Mouse (Mus musculus) c-Kit-positive CD71-negative TER-119-negative erythroid progenitor cells, embryonic 14.5 days (primary cell): ENCODE data around the gene Spty2d1.

Experiments used
- DNase-seq: peaks from one replicate; pipeline ENCODE4 v3.0.0-alpha.2; 2013; ENCODE audit warnings: low read depth

Gene Spty2d1

DNA sequence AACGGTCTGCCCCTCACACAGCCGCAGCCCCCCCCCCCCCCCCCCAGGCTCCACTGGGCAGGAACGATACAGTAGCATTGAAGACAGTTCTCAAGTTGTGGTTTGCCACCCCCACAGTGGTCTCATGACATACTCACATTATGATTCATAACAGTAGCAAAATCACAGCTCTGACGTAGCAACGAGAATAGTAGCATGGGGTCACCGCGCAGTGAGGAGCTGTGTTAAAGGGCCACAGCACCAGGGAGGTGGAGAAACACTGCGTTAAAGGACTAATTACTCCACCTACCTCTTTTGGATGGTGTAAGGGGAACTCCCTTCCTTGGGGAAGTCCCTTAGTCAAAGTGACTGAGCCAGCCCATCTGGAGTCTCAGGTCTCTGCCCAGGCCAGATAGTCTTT lies 14.3 kb upstream of the Spty2d1 start:
- peak; percentile 74 for DNase-seq

- no peak for DNase-seq
These were observed 12.7 kb upstream of the Spty2d1 start for GRCm38 (mm10) chr7:47020956-47021355.

GRCm38 (mm10) chr7:47019641-47020040 lies 11.4 kb upstream of the Spty2d1 start:
- no peak for DNase-seq

DNA sequence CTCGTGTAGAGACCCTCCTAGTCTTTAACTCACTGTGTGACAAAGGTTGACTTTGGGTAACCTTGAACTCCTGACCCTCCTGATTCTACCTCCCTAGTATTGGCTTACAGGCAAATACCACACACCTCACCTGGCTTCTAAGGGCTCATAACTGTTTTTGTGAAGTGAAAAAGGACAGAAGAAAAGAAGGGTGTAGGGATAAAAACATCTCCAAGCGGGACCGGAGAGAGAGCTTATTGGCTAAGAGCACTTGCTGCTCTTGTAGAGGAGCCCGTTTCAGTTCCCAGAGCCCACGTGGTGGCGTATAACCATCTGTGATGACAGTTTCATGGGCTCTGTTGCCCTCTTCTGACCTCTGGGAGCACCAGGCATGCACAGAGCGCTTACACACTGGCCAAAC lies 8.9 kb upstream of the Spty2d1 start:
- DNase-seq: no peak

- no peak for DNase-seq
These were observed 8.4 kb upstream of the Spty2d1 start for GRCm38 (mm10) chr7:47016602-47017001.

GRCm38 (mm10) chr7:47015390-47016065 lies 7.3 kb upstream of the Spty2d1 start:
- peak; percentile 92 for DNase-seq

DNA sequence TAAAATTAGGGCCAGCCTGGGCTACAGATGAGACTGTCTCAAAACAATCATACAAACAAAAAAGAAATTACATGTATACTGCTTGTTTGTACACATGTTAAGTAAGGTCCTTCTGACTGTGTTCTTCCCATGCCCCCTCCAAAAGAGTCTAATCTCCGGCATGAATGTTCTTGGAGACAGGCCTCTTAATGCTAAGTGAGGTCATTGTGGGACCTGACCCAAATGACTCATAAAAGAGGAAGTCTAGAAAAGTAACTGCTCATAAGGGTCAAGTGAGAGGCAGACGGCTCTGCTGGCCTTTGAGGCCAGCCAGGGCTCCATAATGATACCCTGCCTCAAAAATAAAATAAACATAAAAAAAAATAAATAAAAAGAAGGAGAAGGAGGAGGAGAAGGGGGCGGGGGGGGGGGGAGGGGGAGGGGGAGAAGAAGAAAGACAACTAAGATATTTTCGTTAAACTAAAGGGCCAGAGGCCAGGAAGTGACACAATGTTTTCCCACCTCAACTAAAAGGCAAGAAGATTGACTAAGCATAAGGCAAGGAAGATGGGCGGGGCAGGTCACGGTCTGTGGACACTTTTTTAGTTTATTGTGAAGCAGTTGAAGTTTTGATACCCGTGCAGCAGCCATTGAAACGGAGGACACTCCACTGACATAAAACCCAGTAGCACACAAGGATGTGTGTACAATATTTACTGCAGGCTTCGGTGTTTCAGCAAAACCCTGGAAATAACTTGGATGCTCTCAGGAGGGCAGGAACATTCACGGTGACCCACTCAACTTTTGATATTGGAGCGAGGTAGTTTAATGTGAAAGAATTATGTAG lies 6.6 kb upstream of the Spty2d1 start:
- no peak for DNase-seq

GRCm38 (mm10) chr7:47013131-47013767 lies 5.0 kb upstream of the Spty2d1 start:
- DNase-seq: no peak

DNA sequence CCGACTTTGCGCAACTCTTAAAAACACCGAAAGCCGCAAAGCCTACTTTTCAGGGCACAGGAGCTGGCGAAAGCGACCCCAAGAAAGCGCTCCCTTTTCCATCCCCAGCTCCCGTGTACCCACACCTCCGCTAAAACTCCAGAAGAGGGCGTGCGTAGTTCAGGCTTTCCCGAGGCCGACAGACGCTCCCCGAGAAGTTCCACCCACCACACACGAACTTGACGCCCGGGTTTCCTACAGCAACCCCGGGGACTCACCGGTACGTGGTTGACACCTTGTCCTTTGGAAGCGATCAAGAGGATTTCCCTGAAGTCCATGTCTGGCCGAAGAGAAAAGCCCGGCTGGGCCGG lies 418 bp downstream of the Spty2d1 start:
- DNase-seq: peak; percentile 64

GRCm38 (mm10) chr7:47007109-47007780 lies 966 bp downstream of the Spty2d1 start:
- no peak for DNase-seq

GRCm38 (mm10) chr7:47003411-47004115 lies 4.6 kb downstream of the Spty2d1 start:
- DNase-seq: no peak

- no peak for DNase-seq
These were observed 6.3 kb downstream of the Spty2d1 start for GRCm38 (mm10) chr7:47001900-47002275.

DNA sequence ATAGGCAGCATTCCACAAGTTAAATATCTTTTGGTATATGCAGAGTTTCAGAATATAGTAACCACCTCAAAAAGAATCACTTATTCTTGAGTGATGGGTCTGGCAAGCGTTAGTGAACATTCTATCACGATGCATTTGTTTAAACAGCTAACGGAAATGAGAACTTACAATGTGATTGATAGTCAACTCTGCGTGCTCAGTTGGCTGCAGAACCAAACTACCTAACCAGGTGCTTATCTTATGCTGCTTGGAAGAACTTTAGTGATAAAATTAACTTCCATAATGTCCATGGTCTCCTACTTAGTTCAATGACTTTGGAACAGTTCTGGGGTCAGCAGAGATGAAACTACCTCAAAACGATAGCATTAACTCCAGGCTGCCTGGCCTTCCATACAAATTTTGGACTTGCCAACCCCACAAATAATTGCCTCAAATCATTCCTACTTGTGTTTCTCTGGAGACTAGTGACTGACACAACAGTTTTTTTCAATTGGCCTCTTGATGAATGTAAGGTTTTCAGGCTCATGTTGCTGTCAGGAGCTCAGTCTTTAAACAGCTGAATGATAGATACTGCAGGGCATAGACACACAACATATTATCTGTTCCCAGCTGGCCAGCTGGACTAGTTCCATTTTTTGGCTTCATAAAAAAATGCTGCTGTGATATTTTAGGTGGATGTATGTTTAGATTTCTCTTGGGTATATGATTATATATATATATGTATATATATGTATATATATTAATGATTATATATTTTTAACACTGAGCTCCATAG lies 6.9 kb downstream of the Spty2d1 start:
- no peak for DNase-seq

DNA sequence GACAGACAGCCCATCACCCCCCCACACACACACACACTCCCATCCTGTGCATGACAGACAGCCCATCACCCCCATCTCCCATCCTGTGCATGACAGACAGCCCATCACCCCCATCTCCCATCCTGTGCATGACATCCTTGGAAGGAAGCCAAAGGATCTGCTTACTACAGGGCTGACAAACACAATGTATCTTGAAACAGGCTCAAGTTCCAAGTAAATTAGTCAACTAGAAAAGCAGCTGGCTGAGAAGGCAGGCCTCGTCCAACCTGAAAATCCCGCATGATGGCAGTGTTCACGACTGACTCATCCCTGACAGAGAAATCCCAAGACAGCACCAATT lies 7.6 kb downstream of the Spty2d1 start:
- no peak for DNase-seq

DNA sequence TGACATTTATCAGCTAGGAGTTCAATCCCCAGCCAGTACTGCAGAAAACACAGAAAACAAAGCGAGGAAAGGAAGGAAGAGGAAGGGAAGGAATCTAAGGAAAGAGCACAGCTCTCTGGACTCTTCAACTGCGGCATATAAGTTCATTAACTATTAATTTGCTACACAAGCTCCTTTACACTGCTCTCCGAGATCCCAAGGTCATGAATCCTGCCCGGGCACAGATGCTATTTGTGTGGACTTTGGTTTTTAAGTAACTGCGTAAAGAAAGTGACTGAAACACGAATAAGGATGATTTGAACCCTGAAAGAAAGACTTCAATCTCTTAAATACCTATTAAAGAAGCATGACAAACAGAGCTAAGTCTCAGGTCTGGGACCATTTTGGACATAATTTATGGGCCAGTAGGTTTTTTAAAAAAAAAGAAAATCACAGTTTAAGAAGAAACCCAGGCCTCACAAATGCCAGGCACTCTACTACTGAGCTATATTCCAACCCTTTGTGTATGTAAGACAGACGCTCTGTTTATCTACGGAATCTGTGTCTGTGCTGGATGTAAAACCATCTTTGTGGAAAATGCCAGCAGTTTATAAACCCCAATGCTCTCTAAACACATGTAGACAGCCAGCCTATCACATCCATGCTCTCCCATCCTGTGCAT lies 8.1 kb downstream of the Spty2d1 start:
- DNase-seq: no peak

- no peak for DNase-seq
These were observed 9.3 kb downstream of the Spty2d1 start for GRCm38 (mm10) chr7:46998942-46999341.

DNA sequence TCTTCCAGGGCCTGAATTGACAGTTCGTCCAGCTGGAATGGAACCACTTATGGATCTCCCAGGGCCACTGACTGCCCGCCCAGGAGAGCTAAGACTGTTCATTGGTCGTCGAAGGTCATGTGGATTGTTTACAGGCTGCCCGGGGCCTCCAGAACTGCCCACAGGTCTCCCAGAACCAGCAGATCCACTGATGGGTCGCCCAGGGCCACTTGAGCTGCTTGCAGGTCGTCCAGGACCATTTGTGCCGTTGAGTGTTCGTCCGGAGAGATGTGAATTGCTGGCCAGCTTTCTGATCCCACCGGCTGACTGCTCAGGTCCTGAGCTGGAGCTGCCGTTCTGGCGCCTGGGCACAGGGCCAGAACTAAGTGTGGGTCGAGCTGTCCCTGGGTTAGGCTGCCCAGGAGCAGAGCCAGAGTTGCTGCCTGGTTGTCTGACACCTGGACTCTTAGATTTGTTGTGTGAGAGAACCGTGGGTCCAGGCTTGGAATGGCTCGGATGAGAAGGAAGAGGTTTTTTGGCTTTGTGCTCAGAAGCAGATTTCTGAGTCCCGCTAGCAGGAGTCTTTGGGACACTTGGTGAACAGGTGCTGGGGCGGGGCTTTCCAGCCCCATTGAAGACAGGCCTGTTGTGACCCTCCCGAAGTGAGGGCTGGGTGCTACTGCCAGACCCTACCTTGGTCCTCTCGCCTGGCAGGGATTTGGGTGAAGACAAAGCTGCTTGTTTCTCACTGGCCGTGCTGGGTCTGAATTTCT lies 10.4 kb downstream of the Spty2d1 start:
- DNase-seq: no peak

GRCm38 (mm10) chr7:46997008-46997407 lies 11.2 kb downstream of the Spty2d1 start:
- no peak for DNase-seq

DNA sequence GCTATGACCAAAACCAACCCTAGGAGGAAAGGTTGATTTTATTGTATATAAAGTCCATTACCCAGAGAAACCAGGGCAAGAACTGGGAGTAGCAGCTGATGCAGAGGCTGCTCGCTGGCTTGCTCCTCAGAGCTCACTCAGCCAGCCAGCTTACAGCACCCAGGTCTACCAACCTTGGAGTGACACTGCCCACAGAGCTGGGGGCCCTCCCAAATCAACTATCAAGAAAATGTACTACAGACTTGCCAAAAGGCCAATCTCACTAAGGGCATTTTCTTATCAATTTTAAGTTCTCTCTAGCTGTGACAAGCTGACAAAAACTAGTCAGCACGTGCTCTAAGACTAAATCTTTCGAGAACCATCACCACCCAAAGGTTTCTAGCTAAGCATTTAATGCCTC lies 12.7 kb downstream of the Spty2d1 start:
- DNase-seq: no peak

DNA sequence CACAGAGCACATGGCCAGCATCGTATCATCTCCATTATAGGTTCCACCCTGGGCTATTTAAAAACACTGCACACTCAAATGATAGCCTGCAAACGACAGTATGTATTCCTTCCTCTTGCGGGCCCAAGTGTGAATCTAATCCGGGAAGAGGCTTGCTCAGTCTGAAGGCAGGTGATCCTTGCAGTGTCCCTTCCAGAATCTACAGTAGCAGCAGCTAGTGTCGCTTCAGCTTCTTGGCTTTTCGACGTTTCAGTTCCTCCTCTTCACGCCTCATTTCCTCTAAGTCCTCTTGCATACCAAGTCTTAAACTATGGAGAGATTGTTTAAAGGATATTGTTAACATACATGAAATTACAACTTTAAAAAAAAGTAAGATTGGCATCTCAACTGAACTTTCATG lies 15.1 kb downstream of the Spty2d1 start:
- no peak for DNase-seq
